Comparison of ENCODE assay signal across 8 mouse cellular contexts in the genomic region with DNA sequence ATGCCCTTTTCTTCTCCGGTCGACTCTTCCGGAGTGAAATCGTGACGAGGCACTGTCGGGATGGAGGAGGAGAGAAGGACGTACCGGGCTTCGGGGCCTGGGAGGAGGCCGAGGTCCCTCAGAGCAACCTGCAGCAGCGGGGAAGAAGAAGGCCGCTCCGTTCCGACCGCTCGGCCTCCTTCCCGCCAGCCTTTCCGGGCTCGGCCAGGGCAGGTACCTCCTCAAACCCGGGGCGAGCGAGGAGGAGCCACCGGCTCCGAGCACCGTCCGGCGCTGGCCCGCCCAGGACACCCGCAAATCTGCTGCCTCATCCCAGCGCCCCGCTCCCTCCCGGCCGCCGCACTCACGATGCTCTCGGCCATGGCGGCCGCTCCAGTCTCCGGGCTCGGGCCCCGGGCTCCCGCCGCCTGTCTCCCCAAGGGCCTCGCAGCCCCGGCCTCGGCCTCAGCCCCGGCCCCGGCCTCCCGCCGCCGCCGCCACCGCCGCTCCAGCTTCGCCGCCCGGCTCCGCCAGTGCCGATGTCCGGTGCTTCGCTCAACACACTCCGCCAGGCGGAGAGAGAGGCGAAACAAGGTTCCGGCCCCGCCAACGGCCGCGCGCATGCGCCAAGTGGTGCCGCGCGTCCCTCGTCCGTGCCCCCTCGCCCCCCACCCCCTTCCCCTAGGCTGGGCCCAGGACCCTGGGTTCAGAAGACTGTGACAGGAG. TPM values are rescaled to one million over a fixed set of nuclear protein-coding genes. Genes with fewer than 3 reads are reported as not detected.
DNase-seq lines count a peak whose midpoint lies in the region; TF ChIP-seq lines count a peak whose summit lies in the region.

A gene (minus strand): TSS at position 557 of the 705 bp plus-strand sequence.

- peak; percentile 23 for TF ChIP-seq CTCF in left cerebral cortex, adult 2 months (IDR thresholded peaks at IDR 0.05)

- H3K36me3 ChIP-seq in macrophage (ENCODE audit: inconsistent target): peaks cover 28% of the 10 kb centered on the region

- under 1% methylated on average over 73 of the region's 77 CpGs for WGBS in macrophage (ENCODE audit: missing documents)

- H3K27ac ChIP-seq in left cerebral cortex, adult 2 months: peak within 1 kb of the TSS; percentile 92
- peak within 1 kb of the TSS; percentile 46 for H3K27ac ChIP-seq in macrophage

- intact Hi-C loops in left cerebral cortex, adult 2 months (cut with DNase I): no loop called here

- peaks cover 48% of the 10 kb centered on the region for H3K79me2 ChIP-seq in macrophage (ENCODE audit: inconsistent target)

- DNase-seq in adipocyte (ENCODE audit: low spot score): peak; percentile 84
- DNase-seq in embryo, embryonic 10 days (ENCODE audit: low spot score): peak; percentile 95
- DNase-seq in gastrocnemius, postnatal 10 days: peak; percentile 93
- peak; percentile 57 for DNase-seq in hindlimb bud, embryonic 11.5 days (ENCODE audit: extremely low spot score, low read depth, low spot score)
- DNase-seq in left cerebral cortex, adult 2 months (ENCODE audit: extremely low spot score in 1 of 2, low spot score in 2 of 2): peak; percentile 85 to 89
- DNase-seq in right cerebral cortex, adult 18-20 months: peak; percentile 87
- peak; percentile 84 for DNase-seq in urinary bladder, adult 2 months (ENCODE audit: low spot score)

- peak within 1 kb of the TSS; percentile 95 for H3K4me3 ChIP-seq in left cerebral cortex, adult 2 months
- peak within 1 kb of the TSS; percentile 74 for H3K4me3 ChIP-seq in macrophage (ENCODE audit: inconsistent target)

RNA-seq across cellular contexts. Expression of the gene that starts here (rescaled TPM):
- total RNA-seq in gastrocnemius, postnatal 10 days (2021): 10 to 100 TPM; 60.6 to 66.6 TPM
- 10 to 100 TPM; 70.9 to 72.4 TPM for total RNA-seq in left cerebral cortex, adult 2 months (2021)
- total RNA-seq in macrophage (2018; cell fraction: chromatin; rRNA removed): 100 to 1,000 TPM in 14 of 26 experiments, 10 to 100 TPM in 12; 61.9 to 142 (median 103) TPM
- total RNA-seq in macrophage (2018; cell fraction: cytosol; rRNA removed): 10 to 100 TPM; 40.4 to 70.5 (median 50.8) TPM
- total RNA-seq in macrophage (2018; cell fraction: nucleus; rRNA removed): 10 to 100 TPM; 53.0 to 98.7 (median 73.3) TPM
- polyA plus RNA-seq in macrophage (2018): 38.6 to 47.8 TPM (median 45.8 TPM) in 3 replicates
- polyA plus RNA-seq in urinary bladder, adult 2 months (2012; rRNA removed): 40.6 and 41.1 TPM in 2 replicates

Comparison
In these comparisons a context has a peak if more than half of its experiments do, and no peak if none do; other contexts are left out.
1. Peak in every context shown above with its lines: DNase-seq, H3K4me3 ChIP-seq and H3K27ac ChIP-seq.